Mouse (Mus musculus) cerebellum, adult 11-12 months (tissue): ENCODE data around the gene Kcnk7.

Source experiments
- DNase-seq: peaks from one replicate; pipeline ENCODE4 v3.0.0; 2022

The Kcnk7 gene

GRCm38 (mm10) chr19:5690343-5690735 is 13.8 kb upstream of the Kcnk7 start:
- peak; percentile 73 for DNase-seq

DNA sequence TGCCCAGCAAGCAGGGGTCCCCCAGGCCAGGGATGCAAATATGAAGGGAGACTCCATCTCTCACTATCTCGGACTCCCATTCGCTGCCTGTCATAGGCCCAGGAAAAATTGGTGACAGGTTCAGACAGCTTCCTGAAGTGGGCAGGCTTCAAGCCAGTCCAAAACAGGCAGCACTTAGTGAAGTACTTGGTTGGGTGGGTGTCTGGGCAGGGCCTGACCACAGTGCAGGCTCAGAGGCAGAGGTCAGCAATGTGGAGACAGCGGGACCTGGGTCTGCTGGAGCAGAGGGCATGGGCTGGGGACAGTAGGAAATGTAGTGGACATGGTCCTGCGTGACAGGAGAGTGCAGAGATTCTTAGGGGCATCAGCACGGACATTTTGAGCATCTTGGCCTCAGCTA is 12.6 kb upstream of the Kcnk7 start:
- DNase-seq = no peak

- DNase-seq = peak; percentile 45
Measured at GRCm38 (mm10) chr19:5692086-5692912, 11.9 kb upstream of the Kcnk7 start.

DNA sequence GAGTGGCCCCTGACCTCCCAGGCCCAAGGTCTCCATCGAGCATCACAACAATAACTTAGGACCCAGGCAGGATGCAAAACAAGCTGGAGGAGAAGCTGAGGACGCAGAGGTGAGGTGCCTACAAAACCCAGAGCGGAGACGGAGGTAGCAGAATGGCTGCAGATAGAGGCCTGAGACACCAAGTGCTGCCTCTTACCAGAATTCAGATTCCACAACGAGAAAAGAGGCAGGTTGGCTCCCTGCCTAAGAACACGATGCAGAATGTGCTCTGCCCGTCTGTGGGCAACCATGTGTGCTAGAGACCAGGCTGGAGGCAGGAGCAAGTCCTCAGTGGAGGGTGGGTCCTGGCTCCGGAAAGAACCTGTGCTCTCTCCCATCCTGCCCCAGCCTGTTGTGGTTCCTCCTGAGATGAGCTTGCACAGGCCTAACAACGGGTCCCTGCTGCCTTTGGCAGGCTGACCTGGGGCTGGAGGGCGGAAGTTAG is 11.2 kb upstream of the Kcnk7 start:
- DNase-seq = no peak

GRCm38 (mm10) chr19:5693801-5694200 is 10.4 kb upstream of the Kcnk7 start:
- no peak for DNase-seq

GRCm38 (mm10) chr19:5695849-5696462 is 8.2 kb upstream of the Kcnk7 start:
- DNase-seq = no peak

- no peak for DNase-seq
Measured at GRCm38 (mm10) chr19:5704801-5705571, 819 bp downstream of the Kcnk7 start.

DNA sequence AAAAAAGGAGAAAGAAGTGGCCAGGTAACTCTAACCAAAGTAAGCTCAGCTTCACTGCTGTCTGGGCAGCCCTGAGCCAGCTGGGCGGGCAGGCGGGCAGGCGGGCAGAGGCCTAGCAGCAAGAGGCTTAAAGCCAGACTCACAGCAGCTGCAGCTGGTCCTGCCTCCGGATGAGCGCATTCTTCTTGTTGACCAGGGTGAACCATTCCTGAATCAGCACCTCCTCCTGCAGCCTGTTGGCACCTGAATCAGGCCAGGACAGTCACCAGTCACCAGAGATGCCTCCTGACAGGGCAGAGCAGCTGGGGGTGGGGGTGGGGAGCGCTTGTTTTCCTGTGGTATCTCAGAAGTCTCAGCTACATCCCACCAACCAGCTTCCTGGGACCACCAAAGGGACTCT is 5.9 kb downstream of the Kcnk7 start:
- DNase-seq = no peak

- DNase-seq = no peak
Measured at GRCm38 (mm10) chr19:5710581-5710980, 6.4 kb downstream of the Kcnk7 start.

DNA sequence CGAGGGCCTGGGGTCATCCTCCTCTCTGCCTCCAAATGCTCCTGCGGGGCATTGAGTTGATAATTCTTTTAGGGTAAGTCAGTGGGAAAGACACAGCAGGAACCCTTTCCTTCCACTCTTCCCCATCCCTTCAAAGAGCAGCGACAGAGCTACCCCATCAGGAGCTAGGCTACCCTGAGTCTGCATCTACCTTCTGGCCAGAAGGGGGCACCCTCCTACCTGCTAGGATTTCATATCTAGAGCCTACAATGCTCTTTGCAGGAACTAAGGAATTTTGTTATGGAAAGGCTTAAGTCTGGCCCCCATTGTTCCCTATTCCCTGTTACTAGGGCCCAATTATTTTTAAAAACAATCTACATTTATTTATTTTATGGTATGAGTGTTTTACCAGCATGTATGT is 7.1 kb downstream of the Kcnk7 start:
- peak; percentile 68 for DNase-seq

GRCm38 (mm10) chr19:5711907-5712460 is 7.8 kb downstream of the Kcnk7 start:
- DNase-seq = no peak

DNA sequence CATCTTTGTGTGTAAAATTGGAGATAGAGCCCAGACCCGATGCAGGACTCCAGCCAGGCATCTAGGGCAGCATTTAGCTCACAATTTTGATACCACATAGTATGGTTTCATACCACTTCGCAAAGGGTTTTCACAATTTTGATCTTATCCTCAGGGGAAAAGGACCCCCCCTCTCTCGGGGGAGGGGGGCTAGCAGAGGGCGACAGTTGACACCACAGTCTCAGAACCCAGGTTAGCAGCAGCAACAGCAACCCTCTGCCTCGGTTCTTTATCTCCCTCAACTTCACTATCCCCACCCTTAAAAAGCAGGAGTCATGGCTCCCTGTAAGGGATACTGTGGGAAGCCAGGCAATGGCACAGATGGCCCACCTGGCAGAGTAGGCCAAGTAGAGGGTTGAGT is 9.1 kb downstream of the Kcnk7 start:
- DNase-seq = no peak

DNA sequence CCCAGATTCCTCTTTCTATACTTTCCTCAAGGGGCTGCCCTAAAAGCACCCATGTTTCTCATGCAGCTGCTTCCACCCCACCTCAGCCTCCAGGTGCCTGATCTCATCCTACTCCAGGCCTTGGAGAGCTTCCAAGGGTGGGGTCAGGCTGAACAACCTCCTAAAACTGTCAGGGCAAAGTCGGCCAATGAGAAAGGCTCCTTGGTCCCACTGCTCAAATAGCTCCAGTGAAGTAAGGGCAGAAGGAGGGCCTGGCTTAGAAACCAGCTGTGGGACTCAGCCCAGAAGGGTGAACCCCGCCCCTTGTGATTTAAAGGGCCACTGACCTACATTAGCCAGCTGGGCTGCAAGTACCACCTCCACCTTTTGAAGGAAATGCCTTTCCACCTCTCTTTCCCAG is 9.6 kb downstream of the Kcnk7 start:
- no peak for DNase-seq

GRCm38 (mm10) chr19:5715793-5716688 is 11.9 kb downstream of the Kcnk7 start:
- peak; percentile 53 for DNase-seq

DNA sequence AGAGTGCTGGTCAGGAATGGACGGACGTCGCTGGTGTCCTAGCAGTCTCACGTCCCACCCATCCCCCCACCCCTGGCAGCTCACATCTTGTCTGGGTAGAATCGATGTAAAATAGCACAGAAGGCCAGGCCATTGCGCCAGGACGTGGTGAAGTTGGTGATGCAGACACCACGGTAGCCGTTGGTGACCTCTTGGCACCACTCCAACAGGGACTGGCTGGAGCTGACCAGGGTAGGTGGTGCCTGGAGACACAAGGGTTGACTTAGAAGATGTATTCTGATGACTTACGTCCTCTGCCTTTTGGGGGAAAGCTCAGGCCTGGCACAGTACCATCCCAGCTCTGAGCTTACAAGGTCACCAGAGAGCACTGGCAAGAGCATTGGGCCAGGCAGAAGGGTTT is 12.8 kb downstream of the Kcnk7 start:
- no peak for DNase-seq

- DNase-seq = no peak
Measured at GRCm38 (mm10) chr19:5721233-5721632, 17.1 kb downstream of the Kcnk7 start.

DNA sequence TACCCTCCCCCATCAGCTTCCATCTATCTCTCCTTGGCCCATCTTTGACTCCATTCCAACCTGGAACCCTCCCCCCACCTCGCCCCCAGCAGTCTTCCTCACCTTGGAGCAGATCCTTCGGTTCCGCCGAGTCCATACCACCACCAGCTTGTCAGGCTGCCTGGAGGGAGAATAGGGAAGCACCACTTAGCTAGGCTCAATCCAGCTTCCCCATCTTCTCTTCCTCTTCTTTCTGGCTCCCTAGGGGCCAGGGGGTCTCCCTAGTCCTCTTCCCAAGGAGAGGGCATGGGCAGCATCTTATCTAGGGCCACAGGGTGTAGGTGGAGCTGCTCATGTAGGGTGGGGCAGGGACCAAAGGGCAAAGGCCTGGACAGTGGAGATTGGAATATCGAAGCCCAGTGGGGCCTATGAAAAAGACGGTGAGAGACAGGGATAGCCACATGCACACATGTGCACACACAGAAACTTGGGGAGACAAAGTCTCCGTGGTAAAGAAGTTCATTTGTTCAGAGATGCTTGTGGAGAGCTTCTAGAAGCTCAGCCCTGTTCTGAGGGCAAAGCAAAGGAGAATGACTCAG is 18.8 kb downstream of the Kcnk7 start:
- no peak for DNase-seq

DNA sequence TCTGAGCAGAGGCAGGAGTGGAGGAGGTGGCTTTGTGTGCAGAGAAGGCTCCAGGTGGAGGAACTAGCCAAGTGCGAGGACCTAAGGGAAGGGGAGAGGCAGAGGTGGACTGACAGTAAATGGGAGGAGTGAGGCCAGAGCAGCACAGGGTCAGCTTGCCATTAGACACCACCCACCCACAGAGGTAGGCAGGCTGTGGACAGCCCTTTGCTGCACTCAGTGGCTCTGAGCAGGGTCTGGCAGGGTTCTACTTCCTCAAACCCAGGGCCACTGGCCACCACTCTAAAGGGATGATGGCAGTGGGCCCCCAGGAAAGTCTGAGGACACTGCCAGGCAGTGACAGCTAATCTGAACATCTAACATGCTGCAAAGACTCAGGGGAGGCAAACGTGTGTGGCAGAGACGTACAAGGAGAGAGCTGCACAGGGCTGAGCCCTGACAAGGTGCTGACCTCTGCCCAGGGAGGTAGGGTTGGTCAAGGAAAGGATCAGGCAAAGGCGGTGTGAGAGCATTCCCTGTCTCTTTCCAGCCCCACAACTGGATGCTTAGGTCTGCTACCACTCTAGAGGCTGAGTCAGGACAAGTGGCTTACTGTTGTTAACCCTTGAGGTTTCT is 19.9 kb downstream of the Kcnk7 start:
- no peak for DNase-seq

DNA sequence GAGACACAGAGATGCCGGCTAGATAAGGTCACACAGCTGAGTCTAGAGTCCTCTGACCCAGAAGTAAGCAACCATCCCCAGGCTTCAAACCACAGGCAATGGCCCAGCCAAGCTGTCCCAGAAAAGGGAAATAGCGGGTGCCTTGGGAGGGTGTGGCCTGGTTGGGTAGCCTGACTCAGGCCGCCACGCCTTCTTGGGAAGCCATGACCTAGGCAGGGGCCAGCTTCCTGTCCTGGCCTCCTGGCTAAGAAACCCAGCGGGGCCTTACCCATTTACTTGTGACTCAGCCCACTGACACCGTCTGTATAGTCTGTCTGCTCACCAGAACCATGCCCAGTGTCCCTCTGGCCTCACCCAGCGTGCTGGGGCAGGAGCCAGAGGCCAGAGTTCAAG is 20.4 kb downstream of the Kcnk7 start:
- DNase-seq = no peak

DNA sequence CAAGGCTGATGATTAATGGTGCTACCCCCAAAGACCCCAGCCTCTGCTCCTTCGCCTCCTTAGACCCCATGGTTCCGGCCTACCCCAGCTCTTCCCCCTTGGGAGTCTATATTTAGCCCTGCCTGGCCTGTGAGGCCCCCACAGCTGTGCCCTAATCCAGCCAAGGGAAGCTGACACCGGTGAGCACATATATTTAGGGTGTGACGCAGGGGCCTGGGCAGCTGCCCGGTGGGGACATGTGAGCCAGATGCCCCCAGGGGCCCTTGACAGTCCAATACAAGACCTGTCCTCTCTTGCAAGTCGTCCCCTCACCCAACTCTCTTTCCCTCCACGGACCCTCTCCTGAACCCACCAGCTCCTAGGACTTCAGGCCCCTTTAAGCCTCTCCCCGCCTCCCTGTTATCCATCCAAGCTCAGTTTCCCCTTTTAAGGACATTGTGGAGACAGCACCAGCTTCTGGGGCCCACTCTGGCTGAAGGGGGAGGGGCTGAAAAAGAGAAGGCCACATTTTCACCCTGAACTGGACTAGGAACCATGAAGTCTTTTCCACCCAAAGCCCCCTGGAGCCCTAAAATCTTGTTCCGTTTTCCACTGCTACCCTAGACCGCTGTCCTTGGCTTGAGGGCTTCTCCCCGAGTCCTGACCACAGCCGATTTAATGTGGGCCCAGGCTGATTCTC is 21.0 kb downstream of the Kcnk7 start:
- DNase-seq = no peak
